Mouse (Mus musculus): ENCODE measurements around the gene Rccd1.

The Rccd1 gene

GRCm38 (mm10) chr7:80297041-80297440 is 27.2 kb downstream of the Rccd1 start:
- DNase-seq = no peak

DNA sequence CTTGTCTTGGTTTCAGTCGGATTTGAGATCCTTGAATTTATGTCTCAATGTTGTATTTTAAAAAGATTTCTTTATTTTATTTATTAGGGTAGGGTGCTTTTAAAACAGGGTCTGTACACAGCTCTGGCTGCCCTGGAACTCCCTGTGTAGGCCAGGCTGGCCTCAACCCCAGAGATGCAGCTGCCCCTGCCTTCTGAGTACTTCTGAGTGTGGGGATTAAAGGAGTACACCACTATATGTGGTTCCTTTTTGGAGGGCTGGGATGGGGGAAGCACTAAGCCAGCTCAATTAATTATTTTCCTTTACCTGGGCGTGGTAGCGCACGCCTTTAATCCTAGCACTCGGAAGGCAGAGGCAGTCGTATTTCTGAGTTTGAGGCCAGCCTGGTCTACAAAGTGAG is 27.8 kb downstream of the Rccd1 start:
- no peak for DNase-seq

- no peak for DNase-seq
Observed at GRCm38 (mm10) chr7:80294764-80295648, 29.2 kb downstream of the Rccd1 start.

DNA sequence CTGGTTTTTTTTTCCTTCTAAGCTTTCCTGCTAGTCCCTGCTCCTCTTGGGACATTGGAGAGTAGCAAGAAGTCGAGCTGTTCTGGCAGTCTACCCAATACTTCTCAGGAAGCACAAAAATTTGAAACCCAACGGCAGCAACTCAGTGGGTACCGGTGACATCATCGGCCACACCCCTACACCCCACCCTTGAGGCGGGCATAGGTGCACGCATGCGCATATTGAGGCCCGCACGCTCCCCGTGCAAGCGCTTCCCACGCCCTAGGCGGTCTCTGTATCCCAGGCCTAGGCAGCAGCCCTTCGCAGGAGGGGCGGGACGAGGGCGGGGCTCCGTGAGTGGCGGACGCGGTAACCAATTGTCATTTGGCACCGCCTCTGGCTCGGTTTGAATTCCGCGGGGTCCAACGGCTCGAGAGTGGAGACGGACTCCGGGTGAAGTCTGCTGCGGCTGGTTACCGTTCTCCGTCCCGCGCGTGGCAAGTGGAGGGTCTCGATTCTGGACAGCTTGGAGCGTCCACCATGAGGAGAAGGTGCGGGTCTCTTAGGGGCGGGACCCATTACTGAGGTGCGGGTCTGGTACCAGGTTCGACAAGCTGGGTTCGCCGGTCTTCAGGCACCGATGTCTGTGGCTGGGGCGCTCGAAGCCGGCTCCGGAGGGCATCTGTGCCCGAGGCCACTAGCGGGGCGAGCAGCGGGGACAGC is 30.0 kb downstream of the Rccd1 start, which contains the start of gene Prc1:
Gene Prc1, plus strand, starts transcription at position 389 of the 702 bp plus-strand sequence.
- DNase-seq = peak; percentile 98

DNA sequence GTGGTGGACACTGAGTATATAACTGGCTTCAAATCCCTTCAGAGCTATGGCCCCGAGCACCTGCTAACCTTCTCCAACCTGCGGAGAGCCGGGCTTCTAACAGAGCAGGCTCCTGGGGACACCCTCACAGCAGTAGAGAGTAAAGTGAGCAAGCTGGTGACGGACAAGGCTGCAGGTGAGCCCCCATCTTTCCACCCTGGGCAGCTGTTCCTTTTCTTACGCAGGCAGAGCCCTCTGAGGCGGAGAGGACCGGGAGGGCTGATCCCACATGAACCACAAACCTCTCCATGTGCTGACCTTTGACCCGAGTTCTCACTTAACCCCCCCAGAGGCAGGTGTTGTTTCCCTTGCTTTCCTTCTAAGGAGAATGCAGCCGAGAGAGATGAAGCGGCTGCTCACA is 36.5 kb downstream of the Rccd1 start:
- DNase-seq = no peak

DNA sequence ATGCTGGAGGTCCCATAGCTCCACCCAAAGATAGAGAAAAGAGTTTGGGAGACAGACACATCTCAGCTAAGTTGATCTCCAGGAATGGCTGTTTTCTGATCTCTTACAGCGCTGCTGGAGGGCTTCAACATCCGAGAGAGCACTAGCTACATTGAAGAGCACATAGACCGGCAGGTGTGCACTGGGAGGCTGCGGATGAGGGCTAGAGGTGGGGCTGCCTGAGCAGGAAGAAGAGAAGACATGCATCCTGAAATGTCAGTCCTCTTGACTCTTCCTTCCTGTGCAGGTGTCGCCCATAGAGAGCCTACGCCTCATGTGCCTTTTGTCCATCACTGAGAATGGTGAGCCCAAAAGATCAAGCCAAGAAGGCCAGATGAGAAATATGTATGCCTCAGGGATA is 38.5 kb downstream of the Rccd1 start:
- no peak for DNase-seq

- DNase-seq = peak; percentile 27
Observed at GRCm38 (mm10) chr7:80284391-80284790, 39.9 kb downstream of the Rccd1 start.

- DNase-seq = no peak
Observed at GRCm38 (mm10) chr7:80283226-80283918, 40.9 kb downstream of the Rccd1 start.

DNA sequence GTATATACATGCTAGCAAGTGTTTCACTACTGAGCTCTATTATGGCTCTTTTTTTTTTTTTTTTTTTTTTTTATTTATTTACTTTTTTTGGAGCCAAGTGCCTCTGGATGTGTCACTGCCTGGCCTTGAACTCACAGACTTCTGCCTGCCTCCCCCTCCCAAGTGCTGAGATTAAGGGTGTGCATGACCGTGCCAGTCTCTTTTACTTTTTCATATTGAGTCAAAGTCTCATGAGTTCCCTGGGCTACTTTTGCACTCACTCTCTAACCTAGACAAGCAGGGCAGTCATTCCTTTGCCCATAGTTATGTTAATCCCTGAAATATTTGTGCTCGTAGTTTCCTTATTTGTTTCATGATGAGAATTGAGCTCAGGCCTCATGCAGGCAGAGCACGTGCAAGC is 42.6 kb downstream of the Rccd1 start:
- no peak for DNase-seq

DNA sequence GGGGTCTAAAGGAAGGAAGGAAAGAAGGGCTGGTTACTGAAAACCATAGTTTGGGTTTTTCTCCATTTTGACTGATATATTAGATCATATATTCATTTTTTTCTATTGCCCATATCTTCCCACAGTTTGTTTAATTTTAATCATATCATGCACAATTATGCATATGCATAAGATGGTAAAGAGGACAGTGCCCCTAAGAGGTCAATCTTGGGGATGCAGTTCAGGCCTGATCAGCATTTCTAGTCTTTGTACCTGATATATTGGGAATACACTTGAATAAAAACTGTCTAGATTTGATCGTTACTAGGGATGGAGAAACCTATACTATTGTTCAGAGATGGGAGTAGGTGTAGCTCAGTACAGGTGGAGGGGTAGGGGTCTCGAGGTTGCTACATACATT is 43.3 kb downstream of the Rccd1 start:
- no peak for DNase-seq

DNA sequence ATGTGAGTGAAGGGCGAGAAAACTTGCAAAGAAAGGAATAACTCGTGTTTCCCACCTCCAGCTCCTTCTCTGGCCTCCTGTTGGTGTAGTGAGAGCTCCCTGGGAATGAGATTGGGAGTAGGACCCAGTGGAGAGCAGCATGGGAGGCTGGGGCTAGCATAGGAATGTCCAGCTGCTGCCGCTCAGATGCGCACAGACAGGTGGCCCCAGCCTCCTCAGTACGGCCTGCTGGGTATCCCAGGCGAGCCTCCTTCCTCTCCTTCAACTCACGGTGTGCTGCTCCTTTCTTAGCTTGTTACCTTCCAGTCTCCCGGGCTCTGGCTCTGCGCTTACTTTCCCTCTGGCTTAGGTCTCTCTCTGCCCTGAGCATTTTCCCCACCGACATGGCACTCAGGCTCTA is 44.2 kb downstream of the Rccd1 start:
- no peak for DNase-seq

DNA sequence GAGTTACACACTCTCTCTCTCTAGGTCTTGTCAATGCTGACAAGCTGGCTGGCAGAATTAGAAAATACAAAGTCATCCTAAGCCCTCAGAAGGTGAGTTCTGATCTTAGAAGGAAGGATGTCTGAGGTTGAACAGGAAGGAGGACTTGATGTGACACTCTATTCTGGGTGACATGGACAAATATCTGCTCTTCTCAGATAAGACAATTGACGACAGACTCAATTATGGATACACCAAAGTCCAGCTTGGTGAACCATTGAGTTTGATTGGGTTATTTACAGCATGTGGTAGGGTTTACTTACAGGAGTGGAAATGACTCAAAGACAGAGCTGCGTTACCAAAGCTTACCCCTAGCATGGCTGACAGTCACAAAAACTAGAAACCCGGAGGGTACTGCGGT is 47.9 kb downstream of the Rccd1 start:
- DNase-seq = no peak

DNA sequence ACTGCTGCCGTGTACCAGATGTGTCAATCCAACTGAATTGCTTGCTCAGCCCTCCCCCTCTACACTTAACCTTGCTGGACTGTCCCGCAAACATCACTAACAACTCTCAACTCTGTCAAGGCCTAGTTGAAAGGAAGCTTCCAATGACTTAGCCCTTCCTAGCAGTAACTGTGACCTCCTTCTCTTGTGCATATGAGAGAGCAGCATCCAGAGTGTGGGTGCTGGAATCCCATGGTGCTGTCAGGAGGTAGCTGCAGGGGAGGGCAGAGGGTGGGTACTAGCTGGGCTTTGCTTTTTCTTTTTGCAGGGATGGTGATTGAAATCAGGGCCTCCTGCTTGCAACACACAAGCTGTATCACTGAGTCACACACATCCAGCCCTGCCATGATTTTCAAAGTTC is 50.8 kb downstream of the Rccd1 start:
- DNase-seq = no peak

DNA sequence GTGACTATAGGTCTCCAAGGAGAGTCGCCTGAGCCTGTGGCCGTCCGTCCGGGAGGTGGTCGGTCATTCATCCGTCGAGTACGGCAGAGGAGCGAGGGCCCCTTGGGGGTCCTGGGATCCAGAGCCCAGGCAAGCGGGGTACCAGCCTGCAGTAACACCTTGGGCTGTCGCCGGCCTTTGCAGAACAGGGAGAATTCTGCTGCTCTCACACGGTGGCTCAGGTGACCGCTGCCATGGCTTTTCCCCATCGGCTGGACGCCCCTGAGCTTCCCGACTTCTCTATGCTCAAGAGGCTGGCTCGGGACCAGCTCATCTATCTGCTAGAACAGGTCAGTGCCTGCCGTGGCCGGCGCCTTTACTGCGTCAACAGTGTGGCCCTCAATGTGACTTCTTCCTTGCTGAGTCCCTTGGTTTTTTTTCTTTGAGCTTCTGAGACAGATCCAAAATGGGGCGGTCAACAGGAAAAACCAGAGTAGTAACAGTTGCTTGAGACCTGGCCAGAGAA is 54.5 kb downstream of the Rccd1 start:
- peak; percentile 40 for DNase-seq

DNA sequence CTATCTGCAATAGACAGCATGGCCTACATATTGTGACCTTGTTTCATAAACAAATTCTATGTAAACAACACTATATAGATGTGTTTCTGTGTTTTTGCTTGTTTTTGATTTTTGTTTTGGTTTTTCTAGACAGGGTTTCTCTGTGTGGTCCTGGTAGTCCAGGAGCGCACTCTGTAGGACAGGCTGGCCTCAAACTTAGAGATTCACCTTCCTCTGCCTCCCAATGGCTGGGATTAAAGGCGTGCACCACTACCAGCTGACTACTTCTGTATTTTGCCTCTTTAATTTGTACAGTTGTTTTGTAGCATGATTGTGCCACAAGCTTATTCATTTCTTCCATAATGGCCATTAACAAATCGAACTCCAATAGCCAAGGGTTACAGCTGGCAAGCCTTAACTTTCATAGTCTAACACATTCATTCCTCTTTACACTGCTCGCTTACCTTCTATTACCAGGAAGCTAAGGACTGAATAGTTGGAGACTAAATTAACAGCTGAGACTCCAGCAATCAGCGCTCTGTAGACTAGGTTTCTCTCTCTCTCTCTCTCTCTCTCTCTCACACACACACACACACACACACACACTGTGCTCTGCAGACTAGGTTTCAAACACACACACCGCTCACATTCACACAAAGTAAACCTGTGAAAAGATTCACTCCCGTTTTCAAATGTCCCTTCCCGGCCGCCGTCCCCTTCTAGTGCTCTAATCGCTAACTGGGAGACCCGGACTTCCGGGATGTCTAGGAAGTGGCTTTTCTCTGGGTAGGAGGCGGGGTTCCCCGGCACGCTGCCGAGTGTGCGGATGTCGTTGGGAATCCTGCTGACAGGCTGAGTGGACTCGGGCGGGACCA is 55.1 kb downstream of the Rccd1 start, which contains the start of gene Vps33b:
Gene Vps33b, plus strand, starts transcription at position 753 of the 854 bp plus-strand sequence.
- peak; percentile 99 for DNase-seq

GRCm38 (mm10) chr7:80267764-80268163 is 56.5 kb downstream of the Rccd1 start:
- DNase-seq = no peak

- no peak for DNase-seq
Observed at GRCm38 (mm10) chr7:80264606-80265005, 59.6 kb downstream of the Rccd1 start.

- no peak for DNase-seq
Observed at GRCm38 (mm10) chr7:80261372-80261990, 62.8 kb downstream of the Rccd1 start.

- peak; percentile 87 for DNase-seq
Observed at GRCm38 (mm10) chr7:80260625-80261371, 63.5 kb downstream of the Rccd1 start, which contains the start of gene Ngrn. Ngrn (plus strand) TSS chr7:80261215.

DNA sequence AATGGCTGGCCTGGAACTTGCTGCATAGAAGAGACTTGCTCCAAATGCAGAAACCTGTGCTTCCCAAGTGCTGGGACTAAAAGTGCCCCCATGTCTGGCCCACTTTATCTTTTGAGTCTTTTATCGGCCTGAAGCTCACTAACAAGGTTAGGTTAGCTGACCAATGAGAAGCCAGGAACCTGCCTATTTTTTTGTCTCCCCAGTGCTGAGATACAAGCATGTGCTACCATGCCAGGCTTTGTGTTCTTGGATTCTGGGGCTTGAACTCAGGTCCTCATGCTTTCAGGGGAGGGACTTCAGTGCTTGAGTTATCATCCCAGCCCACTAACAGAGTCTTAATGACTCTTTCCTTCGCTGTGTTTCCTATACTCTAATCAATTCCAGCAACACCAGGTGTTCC is 66.5 kb downstream of the Rccd1 start:
- DNase-seq = no peak

GRCm38 (mm10) chr7:80255981-80256380 is 68.3 kb downstream of the Rccd1 start:
- no peak for DNase-seq

Measured in lung, postnatal 14 days (tissue).